Mouse (Mus musculus): ENCODE data around the gene Mast4.
A peak's percentile ranks its signal among the peaks of the same experiment; 100 is the strongest.

The Mast4 gene

DNA sequence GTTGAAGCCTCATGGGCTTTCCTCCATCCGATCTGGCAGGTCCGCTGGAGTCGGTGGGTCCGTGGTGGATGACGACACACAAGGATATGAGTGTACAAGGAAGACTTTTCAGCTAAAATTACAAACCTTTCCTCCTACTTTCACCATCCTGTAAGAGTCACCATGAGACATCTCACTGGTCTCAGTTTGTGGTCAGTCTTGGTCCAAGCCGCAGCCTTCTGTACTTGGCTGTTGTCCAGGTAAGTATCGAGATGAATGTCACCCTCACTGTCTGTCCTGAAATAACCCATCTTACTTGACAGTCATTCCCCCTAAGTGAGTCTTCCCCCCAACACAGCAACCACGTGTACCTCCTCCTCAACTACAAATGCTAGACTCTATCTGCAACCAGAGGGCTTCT lies 94.6 kb downstream of the Mast4 start:
- DNase-seq (ENCODE audit: low spot score), result no peak

DNA sequence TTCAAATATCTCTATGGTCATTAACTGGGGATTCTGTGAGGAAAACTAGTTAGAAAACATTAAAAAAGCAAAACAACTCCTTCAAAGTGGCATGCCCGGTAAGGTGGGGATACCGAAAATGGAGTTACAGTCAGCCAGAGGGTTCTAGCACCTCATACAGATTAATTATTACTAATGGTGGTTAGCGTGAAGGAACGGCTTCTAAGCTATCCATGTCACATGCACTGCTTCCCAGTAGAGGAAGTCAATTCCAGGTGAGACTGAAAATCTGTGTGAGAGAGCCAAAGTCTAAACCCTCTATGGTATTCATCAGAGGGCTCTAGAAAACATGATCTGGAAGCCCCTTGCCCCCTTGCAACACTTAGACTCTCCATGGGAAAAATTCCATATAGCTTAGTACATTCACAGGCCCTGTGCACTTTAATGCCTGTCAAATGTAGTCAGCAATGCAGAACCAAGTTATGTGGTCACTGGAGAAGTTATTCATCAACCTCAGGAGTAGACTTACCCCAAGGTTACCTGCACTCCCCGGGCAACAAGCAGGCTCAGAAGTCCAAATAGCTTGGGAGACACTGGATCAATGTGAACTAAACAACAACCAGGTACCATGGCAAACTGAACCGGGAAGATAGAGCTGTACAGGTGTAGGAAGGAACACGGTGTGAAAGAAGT lies 96.1 kb downstream of the Mast4 start:
- DNase-seq (ENCODE audit: low spot score), result no peak

DNA sequence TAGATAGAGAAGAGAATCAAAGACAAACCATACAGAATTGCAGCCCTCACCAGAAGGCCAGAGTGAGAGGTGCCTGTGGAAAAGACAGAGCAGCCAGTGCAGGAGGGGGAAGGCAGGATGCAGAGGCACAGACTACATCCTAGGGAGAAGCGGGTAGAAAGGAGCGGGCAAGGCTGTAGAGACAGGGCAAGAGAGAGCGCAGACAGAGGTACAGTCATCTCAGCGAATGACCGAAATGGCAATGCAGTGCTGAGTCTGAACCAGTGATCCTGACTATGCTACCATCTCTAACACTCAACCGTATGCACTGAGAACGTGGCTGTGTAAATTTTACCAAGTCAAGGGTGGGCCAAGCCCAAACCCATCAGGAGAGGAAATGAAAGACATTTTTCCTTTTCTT lies 102.1 kb downstream of the Mast4 start:
- no peak for DNase-seq (ENCODE audit: low spot score)

DNA sequence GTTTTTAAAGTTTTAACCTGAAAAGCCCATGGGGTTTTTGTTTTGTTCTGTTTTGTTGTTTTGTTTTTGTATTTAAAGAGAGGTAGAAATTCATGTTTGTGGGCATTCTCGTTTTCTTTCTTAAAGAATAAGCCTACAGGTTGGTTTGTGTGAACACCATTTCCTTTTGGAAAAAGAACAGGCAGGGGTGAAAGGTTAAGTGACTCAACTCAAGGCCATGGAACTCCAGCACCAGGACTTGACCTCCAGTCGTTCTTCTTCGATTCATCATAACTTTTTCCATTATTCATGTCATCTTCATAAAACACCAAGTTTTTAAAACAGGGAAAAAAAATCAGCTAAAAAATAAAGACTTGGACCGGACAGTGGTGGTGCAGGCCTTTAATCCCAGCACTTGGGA lies 105.2 kb downstream of the Mast4 start:
- DNase-seq (ENCODE audit: low spot score), result no peak

DNA sequence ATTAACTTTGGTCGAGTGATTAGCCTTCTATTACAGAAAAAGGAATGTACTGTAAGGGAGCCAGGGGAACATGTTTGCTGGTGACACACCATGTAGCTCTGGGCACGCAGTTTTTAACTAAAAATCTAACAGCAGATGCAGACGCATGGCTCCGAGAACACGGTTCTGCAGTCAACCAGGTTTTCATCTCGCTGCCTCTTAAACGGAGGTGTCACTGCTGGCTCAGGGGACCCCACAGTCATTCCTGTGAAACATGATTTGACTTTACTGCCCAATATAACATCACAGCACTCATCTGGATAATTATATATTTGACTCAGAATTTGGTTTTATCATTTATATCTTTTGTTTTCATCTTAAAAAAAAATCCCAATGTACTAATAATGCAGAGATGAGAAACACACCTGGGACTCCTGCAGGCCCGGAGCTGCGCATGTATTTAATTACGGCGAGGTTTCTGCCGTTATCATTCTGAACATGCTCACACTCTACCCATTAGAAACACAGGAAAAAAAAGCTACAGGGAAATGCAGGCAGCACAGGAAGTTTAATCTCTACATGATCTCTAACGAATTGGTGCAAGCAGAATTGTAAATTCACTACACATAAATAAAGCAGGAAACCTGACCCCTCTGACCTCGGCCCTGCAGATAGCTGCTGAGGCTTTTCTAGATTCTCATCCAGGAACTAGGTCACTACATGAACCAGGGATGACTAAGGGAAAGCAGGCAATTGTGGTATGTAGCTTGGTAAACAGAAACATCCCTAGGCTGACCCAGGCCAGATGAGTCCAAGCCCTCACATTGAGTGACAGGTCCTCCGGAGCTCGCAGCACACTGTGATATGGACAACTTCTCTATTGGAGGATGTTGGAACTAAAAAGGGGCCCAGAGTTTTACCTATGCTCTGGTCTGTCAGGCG lies 108.1 kb downstream of the Mast4 start:
- DNase-seq (ENCODE audit: low spot score), result no peak

DNA sequence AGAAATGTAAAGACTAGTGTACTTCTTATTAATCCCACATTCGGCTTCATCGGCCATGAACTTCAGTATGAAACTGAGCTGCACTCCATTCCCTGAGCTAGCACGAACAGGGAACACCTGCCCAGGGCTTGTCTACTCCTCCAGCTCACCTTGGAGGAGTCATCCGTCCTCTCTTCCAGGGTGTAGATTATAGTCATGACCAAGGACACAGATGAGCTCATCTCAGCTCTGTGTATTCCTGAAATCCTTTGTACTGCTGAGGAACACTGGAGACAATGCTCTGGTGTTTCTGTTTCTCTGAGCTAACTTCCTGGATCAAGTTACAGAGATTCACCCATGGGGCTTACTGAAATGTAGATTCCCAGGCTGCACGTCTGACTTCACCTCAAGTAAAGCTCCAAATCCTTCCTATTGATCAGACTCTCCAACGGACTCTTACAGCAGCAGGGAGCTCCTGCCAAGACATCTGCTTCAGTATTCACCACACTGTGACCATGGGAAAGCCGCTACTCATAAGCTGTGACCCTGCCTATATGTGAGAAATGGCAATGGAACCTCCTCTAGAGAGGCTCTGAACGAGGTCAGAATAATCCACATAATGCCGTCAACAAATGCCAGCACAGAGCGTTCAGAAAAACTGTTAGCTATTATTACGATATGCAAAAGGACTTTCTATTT lies 108.9 kb downstream of the Mast4 start:
- DNase-seq (ENCODE audit: low spot score), result no peak

DNA sequence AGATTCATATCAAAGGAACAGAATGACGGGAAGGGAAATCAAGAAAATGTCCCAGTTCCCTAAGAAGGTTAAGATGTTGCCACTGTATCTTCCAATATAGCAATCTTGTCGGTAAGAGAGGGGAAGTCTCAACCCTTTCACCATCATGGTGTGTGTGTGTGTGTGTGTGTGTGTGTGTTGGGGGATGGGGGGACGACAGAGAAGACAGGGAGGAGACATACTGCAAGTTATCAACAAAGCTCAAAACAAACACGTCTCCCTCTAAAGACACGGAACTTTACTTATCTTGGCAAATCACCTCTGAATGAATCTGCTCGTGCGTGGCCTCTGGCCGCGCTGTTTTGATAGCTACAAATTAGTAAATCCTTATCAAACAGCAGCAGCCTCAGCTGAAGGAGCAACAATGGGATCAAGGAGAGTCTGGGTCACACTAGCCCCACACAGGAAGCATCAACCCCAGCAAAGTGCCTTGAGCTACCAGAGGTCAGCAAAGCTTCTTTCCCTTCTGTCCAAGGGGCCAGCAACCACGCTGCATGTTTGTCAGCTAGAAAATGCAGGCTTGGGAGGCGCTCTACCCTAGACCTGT lies 113.7 kb downstream of the Mast4 start:
- no peak for DNase-seq (ENCODE audit: low spot score)

DNA sequence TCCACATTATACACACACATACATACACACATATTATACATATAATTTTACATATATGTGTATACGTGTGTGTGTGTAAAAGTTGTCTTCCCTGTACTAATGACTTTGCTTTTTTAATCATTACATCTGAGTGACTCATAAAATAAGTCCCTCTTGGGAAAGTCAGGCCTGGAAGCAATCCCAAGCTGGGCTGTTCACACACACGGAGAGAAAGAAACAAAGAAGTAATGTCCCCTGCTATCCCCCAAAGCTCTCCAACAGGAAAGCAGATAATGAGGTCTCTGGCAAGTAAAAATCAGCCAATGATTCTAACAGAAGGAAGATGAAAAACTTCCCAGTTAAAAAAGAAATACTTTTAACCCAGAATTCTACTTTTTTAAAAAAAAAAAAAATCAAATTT lies 114.3 kb downstream of the Mast4 start:
- no peak for DNase-seq (ENCODE audit: low spot score)

DNA sequence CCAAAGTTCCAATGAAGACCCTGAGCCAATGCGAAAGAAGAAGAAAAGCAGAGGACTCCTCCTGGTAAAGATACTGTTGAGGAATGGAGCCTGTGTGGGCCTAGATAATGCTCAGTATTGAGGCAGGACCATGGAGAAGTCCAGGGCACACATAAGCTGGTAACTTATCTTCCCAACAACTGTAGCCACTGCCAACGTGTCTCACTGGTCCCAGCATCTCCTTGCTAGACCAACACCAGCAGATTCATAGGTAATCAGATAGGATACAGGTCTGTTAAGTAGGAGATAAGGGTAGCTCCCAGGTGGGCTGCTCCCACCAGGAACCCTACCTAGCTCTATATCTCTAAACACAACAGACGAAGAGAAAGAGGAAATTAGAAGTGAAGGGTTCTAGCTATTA lies 116.8 kb downstream of the Mast4 start:
- no peak for DNase-seq (ENCODE audit: low spot score)

DNA sequence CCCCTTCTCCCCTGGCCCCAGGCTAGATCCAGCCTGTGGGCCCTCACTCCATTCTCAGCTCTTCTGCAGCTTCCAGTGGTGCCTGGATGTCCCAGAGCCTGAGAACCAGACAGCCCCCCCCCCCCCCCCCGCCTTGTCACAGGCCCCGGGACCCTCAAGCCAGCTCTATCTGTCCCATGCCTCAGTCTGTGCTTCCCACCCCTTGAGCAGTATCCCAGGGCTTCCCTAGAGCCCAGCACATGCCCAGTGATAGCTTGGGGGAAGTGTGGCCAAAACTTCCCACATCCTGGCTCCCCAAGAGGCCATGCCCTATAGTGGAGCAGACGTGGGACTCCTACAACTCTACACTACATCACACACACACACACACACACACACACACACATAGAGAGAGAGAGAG lies 119.8 kb downstream of the Mast4 start:
- DNase-seq (ENCODE audit: low spot score), result no peak

DNA sequence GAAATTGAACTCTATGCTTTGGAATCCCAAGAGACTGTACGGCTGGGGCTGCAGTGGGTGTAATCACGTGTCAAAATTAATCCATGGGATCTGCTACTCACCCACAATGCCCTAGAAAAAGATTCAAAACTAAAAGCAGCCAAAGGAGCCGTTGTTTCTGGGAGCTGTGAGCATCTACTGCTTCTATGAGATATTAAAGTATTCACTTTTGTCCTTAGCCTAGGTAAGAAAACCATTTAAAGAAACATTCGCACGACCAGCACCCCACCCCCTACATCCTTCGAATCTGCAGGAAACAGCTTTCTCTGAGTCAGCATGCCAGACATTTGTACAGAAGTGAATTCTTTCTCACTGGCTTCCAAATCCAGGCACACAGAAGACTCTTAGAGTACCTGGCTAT lies 122.3 kb downstream of the Mast4 start:
- DNase-seq (ENCODE audit: low spot score), result no peak

DNA sequence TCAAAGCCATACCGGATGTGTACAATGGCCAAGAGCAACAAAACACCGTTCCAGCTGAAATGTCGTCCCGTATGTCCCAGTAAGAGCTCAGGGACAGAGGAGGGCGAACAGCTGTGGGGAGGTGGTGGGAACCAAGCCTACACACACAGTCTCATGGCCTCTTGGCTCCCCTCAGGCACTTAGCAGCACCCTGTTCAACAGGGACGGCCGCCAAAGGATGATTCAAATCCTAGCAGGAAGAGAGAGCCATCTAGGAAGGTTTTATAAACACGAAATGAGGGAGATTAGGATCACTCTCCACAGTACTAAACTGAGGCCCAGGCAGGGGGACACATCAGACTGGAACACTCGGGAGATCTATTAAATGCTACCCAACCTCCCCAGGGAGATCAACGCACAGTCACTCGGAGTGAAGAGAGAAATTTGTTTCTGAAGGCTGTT lies 122.8 kb downstream of the Mast4 start:
- peak; percentile 26 for DNase-seq (ENCODE audit: low spot score)

DNA sequence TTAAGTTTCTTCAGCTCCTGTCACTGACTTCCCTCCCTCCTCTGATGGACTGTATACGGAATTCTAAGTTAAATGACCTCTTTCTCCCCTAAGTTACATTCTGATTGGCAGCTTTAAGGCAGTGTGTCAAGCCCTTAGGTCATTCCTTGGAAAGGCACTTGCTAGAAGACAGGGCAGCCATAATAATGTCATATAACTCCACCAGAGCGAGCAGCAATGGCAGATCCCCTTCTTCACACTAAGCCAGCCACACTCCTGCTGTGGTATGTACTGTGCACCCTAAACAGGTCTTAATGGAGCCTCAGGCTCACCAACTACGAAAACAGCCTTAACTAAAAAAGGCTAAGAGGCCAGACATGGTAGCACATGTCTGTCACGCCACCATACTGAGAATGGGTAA lies 123.6 kb downstream of the Mast4 start:
- DNase-seq (ENCODE audit: low spot score), result no peak

DNA sequence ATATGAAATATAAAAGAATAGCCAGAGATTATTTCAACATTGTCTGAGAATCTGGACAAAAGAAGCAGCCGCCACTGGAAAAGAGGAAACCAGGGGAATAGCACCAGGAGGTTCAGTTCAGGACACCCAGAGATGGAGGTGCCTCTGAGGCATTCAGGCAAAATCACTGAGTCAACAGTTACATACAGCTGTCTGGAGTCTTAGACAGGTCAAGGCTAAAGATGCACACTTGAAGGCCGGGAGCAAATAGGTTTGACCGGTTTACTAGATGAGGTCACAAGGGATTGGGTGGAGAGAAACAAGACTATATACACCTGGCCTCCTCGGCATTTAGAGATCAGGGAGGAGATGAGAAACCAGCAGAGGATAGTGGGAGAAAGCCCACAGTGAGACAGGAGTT lies 127.1 kb downstream of the Mast4 start:
- no peak for DNase-seq (ENCODE audit: low spot score)

DNA sequence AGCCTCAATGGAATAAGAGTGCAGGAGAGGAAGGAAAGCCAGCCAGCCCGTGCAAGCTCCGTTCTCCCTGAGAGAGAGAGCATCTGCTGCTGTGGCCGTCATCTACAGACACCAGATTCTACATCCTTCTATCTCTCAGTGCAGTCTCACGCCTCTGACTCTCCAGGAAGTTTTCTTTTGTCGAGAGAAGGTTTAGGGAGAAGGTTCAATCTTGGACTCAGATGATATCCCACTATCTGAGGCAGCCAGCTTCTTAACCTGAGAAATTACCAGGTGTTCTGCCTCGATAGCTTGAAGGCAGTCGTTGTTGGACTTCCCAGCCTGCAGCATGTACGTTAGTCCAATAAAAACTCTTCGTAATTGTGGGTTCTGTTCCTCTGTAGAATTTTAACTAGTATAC lies 127.7 kb downstream of the Mast4 start:
- DNase-seq (ENCODE audit: low spot score), result no peak

DNA sequence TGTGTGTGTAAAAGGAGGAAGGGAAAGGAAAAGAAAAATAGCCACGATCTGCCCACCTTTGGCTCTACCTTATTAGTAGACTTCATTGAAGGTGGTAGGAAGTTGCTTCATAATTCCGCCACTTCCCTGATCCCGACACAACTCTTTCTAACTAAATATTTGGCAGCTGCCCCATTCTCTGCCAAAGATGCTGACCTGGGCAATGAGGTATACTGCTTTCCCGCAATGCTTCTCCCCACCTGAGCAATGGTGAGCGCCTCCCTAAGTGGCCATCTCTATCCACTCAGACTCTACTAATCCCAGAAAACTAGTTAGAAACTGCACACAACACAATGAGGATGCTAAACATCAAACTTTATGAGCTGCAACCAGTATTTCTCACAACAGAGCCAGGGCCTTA lies 129.1 kb downstream of the Mast4 start:
- DNase-seq (ENCODE audit: low spot score), result no peak

DNA sequence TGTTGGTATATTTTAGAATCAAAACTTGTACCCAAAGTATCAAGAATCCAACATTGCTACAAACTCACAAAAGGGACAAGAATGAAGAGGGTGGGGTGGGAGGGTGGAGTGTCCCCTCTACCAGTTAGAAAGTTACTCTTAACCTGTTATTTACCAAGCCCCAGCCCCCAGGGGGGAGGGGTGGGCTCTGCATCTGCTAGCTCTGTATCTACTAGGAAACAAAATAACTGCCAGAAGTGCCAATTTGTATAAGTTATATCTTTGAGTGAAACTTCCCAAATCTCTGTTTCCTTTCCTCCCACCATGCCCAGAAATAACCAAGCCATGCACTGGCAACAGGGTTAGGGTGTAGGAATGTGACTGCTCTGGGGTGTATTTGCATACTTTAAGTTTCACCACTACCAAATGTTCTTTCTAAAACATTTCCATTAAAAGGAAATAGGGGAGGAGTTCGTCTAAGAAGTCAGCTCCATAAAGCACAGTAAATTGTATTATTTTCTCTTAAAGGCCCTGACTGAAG lies 130.9 kb downstream of the Mast4 start:
- DNase-seq (ENCODE audit: low spot score), result no peak

DNA sequence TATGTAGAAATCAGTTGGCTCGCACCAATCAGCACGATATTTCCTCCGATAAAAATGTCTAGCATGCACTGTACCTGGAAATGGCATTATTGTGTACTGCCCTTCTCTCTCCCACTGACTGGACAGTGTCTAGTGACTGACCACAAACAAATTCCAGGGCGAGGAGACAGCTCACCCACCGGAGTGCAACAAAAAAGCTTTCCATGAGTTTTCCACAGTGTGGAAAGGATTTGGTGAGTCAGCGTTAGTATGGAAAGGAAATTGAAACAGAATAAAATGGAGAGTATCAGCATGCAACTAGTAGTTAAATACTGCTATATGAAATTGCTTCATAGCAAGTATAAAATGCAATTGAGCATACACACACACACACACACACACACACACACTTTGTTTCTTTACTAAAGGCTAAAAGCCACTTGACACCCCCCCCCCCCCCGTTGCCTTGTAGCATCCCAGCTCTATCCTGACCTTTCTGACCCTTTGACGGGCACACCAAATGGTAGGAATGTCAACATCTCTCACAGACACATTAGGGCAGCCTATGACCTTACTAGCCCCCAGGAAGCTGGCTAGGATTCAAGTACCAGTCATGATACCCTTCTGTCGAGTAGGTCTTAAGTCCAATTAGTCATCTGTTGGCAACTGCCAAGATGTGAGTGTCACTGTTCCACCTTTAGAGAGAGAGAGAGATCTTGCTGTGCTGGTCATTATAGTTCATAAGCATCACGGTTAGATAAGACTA lies 133.1 kb downstream of the Mast4 start:
- no peak for DNase-seq (ENCODE audit: low spot score)

DNA sequence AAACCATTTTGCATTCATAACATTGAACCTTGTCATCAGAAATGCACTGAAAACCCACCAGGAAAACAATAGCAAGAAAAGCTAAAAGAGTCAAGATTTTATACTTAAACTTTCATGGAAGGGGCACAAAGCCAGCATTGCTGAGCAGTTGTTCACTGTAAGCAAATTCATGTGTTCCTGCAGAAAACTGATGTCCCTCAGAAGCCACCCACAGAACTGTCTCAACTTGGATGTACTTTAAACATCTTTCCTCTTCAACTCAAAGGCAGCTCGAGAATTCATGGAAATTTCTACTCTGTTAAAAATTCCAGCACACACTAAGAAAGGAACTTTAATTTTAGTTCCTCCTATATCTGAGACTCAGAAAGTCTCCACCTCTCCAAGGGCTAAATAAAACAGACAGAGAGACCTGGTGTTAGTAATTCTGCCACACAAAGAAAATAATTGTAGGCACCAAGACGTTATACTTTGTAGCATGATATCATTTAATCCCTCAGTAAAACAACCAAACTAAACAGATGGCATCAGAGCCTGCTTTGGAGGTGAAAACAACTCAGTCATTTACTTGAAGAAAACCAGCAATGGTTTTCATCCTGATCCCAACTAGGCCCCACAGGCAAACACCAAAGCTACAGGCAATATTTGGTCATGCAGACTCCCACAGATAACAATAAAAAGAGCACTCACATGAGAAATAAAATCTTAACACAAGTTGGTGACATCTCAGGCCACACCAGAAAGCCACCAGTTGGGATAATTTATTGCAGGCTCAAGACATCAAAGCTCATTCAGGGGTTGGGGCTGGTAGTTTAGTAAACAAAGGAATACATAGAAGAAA lies 134.3 kb downstream of the Mast4 start:
- no peak for DNase-seq (ENCODE audit: low spot score)

DNA sequence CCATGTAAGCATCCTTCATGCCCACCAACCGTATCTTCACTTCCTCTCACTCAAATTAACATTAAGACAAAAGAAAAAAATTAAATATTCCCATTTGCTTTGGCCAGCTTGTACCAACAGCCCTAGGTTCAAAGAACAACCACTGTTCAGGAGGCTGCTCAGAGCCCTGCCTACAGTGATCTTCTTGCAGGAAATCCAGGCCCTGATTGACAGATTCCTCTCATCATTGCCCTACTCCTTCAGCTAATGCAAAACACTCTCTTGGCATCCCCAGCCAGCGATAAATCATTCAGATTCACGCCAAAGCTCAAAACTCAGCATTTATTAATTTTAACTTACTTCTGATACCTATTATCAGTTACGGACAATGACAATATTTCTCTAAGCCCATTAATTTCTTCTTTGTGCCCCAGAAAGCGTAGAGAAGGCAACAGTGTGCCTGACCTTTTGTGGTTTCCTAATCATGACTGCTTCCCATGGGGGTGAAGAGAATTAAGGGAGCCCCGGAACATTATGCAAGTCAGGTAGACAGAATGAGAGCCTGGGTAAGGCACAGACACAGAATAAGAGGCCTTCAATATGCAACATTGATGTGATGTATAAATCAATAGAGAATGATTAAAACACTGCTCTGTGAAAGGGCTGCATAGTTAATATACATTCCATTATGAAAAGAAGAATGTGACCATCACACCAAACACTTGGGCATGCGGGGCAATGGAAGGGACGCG lies 135.9 kb downstream of the Mast4 start:
- DNase-seq (ENCODE audit: low spot score), result no peak
